Mouse (Mus musculus) neural tube, embryonic 14.5 days (tissue): ENCODE results near the gene Dbndd2. TPM values are rescaled to one million over a fixed set of nuclear protein-coding genes. Genes with fewer than 3 reads are reported as not detected.

Source experiments
- ATAC-seq: fragments of 200-750 bp; cut with Nextera tagmentation; 2 replicates; pipeline ENCODE4 v1.8.0; 2017; ENCODE audit warnings: low read depth, mild to moderate bottlenecking, moderate TSS enrichment, moderate library complexity
- H3K27ac ChIP-seq: fragments of 300-500 bp; sonication (generic); 2 replicates; pipeline ENCODE4 v1.5.1; 2014; ENCODE audit warnings: low read depth, mild to moderate bottlenecking, control low read depth, low read length, moderate library complexity, mixed read lengths
- H3K27me3 ChIP-seq: fragments of 300-500 bp; sonication (generic); 2 replicates; pipeline ENCODE4 v1.6.1; 2014; ENCODE audit warnings: low read length; ENCODE audit not compliant: control insufficient read depth, insufficient read depth
- H3K36me3 ChIP-seq: fragments of 300-500 bp; sonication (generic); 2 replicates; pipeline ENCODE4 v1.6.1; 2014; ENCODE audit warnings: low read length, mixed read lengths; ENCODE audit not compliant: control insufficient read depth, insufficient read depth
- H3K4me1 ChIP-seq: fragments of 300-500 bp; sonication (generic); 2 replicates; pipeline ENCODE4 v1.6.1; 2014; ENCODE audit warnings: low read length; ENCODE audit not compliant: control insufficient read depth, insufficient read depth
- H3K4me2 ChIP-seq: fragments of 300-500 bp; sonication (generic); 2 replicates; pipeline ENCODE4 v1.6.1; 2014; ENCODE audit warnings: mild to moderate bottlenecking, low read depth, low read length, control low read depth
- H3K4me3 ChIP-seq: fragments of 300-500 bp; sonication (generic); 2 replicates; pipeline ENCODE4 v1.5.1; 2014; ENCODE audit warnings: low read depth, low read length, control low read depth, mixed read lengths
- H3K9ac ChIP-seq: fragments of 300-500 bp; sonication (generic); replicated peaks from 2 replicates; pipeline ENCODE4 v1.6.1; 2014; ENCODE audit warnings: low read depth, mild to moderate bottlenecking, control low read depth, low read length, mixed read lengths
- H3K9me3 ChIP-seq: fragments of 300-500 bp; sonication (generic); 2 replicates; pipeline ENCODE4 v1.6.1; 2016; ENCODE audit warnings: low read length; ENCODE audit not compliant: control insufficient read depth
- WGBS: fragments of 180-500 bp; shearing (Covaris S2); extraction: QIAGEN DNeasy Blood & Tissue Kit; methylation state at CpG from one replicate; pipeline ENCODE4 v1.1.7; 2014; 5-methylcytosine and 5-hydroxymethylcytosine counted together
- polyA plus RNA-seq: library from polyadenylated mRNA; unstranded; fragments of >200 nt; fragmentation: Nextera tagmentation; extraction: Ambion mirVana; gene quantifications from 2 replicates; pipeline ENCODE4 v1.2.1, GENCODE M21; 2014

Gene Dbndd2
- polyA plus RNA-seq, 1 experiment from 2014 or later: 13.7 TPM

DNA sequence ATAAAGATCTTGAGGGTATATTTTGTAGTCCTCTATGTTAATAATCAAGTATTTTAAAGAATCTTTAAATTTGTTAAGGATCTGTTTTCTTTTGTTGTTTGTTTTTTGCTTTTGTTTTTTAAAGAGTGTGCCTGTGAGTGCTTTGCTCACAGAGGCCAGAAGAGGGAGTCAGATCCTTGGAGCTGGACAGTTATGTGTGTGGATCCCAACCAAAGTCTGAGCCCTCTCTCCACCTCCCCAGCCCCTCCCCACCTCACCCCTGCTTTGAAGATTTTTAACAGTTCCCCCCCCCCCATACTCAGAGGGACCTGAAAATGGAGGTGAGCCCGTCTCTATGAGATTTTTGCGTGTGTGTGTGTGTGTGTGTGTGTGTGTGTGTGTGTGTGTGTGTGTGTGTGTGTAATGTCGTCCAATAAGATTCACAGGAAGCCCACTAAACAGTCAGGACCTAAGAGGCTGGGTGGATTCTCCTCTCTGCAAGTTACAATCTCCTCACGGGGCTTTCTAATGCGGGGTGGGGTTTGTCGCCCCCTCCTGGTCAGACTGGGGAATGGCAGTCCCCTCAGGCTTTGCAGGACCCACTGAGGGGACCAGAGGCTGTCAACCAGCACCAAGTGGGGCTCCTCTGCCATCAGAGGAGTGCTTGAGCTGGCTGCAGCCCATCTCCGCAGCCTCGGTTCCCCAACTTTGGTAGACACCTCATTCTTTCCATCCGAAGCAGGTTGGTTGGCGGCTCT lies 31.7 kb downstream of the Dbndd2 start:
- Histone ChIP-seq H3K4me1 (no peaks in the 10 kb centered on the region), H3K9ac (no peak overlapping the region), H3K4me2 (no peak overlapping the region), H3K9me3 (no peaks in the 10 kb centered on the region), H3K27me3 (no peaks in the 10 kb centered on the region), H3K27ac (no peak overlapping the region), H3K4me3 (no peak overlapping the region), H3K36me3 (no peaks in the 10 kb centered on the region)
- WGBS: 43% methylated on average over 8 of the region's 10 CpGs
- no peak for ATAC-seq

DNA sequence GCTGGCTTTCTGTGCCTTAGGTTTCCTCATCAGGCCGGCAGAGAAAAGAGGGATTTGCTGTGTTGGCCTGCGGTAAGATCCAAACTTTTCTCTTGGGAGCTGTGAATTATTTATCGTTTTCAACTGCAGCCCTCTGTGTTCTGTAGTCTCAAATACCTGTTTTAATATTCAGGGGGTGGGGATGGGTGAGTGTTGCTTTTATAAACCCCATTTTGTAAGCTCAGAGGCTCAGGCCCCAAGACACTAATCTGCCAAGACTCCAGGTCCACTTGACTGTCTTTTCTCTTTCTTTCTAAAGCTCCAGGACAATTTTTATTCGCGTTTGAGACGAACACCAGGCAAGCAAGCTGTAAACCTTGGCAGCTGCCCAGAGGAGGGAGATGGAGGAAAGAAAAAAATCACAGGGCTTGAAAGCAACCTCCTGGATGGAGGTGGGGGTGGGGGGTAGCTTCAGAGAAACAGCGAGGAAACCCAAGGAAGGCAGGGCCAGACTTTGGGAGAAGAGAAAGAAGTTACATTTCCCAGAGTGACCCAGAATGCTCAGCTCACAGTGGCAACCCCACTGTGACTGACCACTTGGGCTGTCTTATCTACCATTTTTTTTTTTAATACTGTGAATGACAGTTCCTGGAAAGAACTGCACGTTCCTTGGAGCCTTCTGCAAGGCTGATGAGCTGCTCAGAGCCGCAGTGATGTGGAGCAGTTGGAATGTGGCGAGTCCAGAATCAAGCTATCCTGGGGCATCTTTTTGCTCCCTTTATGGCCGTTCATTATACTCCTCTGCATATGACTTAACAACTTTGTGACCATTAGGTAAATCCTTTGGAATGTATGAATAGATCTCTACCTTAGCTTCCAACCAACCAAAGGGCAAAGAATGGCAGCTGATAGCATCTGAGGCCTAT lies 32.6 kb downstream of the Dbndd2 start:
- Histone ChIP-seq H3K4me1 (no peaks in the 10 kb centered on the region), H3K36me3 (no peaks in the 10 kb centered on the region), H3K4me2 (no peak overlapping the region), H3K27me3 (no peaks in the 10 kb centered on the region), H3K9me3 (no peaks in the 10 kb centered on the region), H3K27ac (no peak overlapping the region), H3K4me3 (no peak overlapping the region), H3K9ac (no peak overlapping the region)
- WGBS: 58% methylated on average over 11 of the region's 11 CpGs
- ATAC-seq: no peak

DNA sequence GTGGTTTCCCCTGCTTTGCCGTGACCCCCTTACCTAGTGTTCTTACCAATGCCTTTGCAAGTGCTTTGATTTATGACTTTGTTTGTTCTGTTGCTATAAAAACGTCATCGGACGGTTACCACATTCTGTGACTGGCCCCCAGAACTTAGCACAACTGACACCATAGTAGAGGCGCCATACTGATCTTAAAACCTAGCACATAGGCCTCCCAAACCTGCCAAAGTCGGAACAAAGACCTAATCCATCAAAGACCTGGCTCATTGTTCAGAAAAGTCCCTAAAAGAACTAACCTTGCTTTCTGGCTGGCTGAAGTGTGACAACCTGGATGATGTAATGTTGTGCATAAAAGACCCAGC lies 33.2 kb downstream of the Dbndd2 start:
- Histone ChIP-seq H3K9me3 (no peaks in the 10 kb centered on the region), H3K27me3 (no peaks in the 10 kb centered on the region), H3K4me2 (no peak overlapping the region), H3K4me3 (no peak overlapping the region), H3K4me1 (no peaks in the 10 kb centered on the region), H3K27ac (no peak overlapping the region), H3K9ac (no peak overlapping the region), H3K36me3 (no peaks in the 10 kb centered on the region)
- ATAC-seq: no peak
- 48% methylated on average over 6 of the region's 6 CpGs for WGBS

DNA sequence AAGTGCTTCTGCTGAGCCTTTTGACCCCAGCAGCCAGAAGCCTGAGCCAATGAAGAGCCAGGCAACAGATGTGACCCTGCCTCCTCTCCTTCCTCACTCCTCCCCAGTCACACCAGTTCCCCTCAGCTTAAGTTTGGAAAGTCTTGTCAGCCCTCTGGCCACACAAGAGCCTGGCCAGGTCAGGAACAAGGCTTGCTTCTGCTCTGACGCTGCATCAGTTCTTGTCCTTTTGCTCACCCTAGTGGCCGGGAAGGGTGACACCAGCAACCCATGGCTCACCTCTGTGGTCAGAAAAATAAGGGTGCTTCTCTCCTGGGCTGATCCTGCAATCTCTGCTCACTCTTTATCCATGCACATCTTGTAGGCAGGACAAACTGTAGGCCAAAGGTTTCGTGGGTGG lies 34.9 kb downstream of the Dbndd2 start:
- no peak overlapping the region for H3K4me3 ChIP-seq
- no peak for ATAC-seq

DNA sequence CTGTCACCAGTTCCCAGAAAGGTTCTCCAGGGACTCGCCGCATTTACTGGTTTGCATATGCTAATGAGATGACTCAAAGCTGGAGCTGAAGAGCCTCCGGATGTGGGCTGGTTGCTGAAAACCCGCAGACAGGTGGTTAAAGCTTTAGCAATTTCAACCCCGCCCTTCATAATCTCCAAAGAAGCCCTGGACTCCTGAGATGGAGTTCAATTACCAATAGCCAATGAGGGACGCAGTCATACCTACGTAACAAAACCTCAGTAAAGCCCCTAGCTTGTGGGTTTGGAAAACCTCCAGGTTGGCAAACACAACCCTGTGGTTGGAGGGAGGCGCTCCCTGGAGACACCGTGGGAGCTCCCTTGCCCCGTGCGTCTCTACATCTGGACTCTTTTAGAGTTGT lies 35.9 kb downstream of the Dbndd2 start:
- H3K9me3 ChIP-seq: no peaks in the 10 kb centered on the region
- 18% methylated on average over 11 of the region's 11 CpGs for WGBS
- no peak for ATAC-seq
- H3K4me2 ChIP-seq: no peak overlapping the region
- no peaks in the 10 kb centered on the region for H3K4me1 ChIP-seq
- no peak overlapping the region for H3K9ac ChIP-seq
- H3K36me3 ChIP-seq: no peaks in the 10 kb centered on the region
- H3K27ac ChIP-seq: no peak overlapping the region
- no peak overlapping the region for H3K4me3 ChIP-seq
- H3K27me3 ChIP-seq: no peaks in the 10 kb centered on the region

More for the DNA sequence above, 34.9 kb downstream of the Dbndd2 start:
- H3K27me3 ChIP-seq: no peaks in the 10 kb centered on the region
- H3K27ac ChIP-seq: no peak overlapping the region
- H3K9ac ChIP-seq: no peak overlapping the region
- H3K4me1 ChIP-seq: no peaks in the 10 kb centered on the region
- no peaks in the 10 kb centered on the region for H3K9me3 ChIP-seq
- no peaks in the 10 kb centered on the region for H3K36me3 ChIP-seq
- H3K4me2 ChIP-seq: no peak overlapping the region
- 11% methylated on average over 3 of the region's 3 CpGs for WGBS

DNA sequence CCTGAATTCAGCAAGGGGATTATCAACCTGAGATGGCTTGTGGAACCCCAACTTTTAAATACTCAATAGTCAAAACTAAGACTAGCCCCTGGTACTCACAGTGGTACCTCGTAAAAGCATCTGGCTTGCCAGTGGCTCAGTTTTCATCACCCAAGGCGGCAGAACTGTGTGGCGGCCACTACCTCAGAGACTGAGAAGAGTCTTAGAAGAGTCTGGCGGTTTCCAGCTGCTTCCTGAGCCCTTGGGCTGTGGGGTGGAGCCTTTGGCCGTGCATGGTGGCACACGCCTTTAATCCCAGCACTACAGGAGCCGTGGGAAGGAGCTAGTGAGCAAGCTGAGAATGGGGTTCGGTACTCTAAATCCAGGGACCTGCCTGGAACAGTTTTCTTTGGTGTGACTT lies 36.4 kb downstream of the Dbndd2 start:
- ATAC-seq: no peak
- H3K27me3 ChIP-seq: no peaks in the 10 kb centered on the region
- no peaks in the 10 kb centered on the region for H3K9me3 ChIP-seq
- WGBS: 35% methylated on average over 8 of the region's 8 CpGs
- no peaks in the 10 kb centered on the region for H3K36me3 ChIP-seq
- H3K4me2 ChIP-seq: no peak overlapping the region
- H3K4me1 ChIP-seq: no peaks in the 10 kb centered on the region
- no peak overlapping the region for H3K4me3 ChIP-seq
- no peak overlapping the region for H3K27ac ChIP-seq
- no peak overlapping the region for H3K9ac ChIP-seq

DNA sequence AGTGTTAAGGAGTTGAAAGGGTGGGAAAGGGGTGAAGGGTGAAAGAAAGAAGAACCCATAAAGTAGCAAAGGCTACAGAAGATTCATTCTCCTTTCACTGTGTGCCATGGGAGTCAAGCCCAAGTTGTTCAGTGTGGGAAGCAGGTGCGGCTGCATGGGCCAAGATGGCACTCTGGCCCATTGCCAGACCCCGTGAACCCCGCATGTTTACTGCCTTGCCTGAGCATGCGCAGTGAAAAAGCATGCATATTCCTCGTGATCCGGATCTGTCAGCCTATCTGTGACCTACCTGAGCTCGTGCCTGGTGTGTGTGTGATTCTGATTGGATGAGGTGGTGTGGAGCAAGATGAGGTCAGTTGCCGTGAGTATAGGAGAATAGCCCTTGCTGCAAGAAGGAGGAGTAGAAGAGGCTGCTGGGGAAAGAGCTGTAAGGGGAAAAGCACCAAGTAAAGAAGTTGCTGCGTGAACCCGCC lies 37.4 kb downstream of the Dbndd2 start:
- Histone ChIP-seq H3K4me3 (no peak overlapping the region), H3K27me3 (no peaks in the 10 kb centered on the region), H3K36me3 (no peaks in the 10 kb centered on the region), H3K27ac (no peak overlapping the region), H3K4me2 (no peak overlapping the region), H3K9me3 (no peaks in the 10 kb centered on the region), H3K9ac (no peak overlapping the region), H3K4me1 (no peaks in the 10 kb centered on the region)
- WGBS: 79% methylated on average over 10 of the region's 10 CpGs
- ATAC-seq: no peak

DNA sequence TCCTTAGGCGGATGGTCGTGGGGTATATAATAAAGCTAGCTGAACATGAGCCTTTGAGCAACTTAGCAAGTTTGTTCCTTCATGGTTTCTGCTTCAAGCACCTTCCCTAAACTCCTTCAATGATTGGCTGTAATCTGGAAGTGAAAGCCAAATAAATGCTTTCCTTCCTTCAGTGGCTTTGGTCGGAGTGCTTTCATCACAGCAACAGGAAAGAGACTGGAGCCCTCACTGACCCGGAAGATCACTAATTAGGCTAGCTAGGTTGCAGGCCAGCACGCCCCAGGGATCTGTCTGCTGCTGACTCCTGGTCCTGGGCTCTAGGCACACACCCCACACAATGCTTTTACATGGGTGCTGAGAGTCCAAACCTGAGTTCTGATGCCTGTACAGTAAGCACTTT lies 42.7 kb downstream of the Dbndd2 start:
- Histone ChIP-seq H3K9ac (no peak overlapping the region), H3K27ac (no peak overlapping the region), H3K36me3 (no peaks in the 10 kb centered on the region), H3K4me3 (no peak overlapping the region), H3K27me3 (no peaks in the 10 kb centered on the region), H3K9me3 (no peaks in the 10 kb centered on the region), H3K4me2 (no peak overlapping the region), H3K4me1 (no peaks in the 10 kb centered on the region)
- WGBS: 78% methylated on average over 5 of the region's 5 CpGs
- ATAC-seq: no peak

DNA sequence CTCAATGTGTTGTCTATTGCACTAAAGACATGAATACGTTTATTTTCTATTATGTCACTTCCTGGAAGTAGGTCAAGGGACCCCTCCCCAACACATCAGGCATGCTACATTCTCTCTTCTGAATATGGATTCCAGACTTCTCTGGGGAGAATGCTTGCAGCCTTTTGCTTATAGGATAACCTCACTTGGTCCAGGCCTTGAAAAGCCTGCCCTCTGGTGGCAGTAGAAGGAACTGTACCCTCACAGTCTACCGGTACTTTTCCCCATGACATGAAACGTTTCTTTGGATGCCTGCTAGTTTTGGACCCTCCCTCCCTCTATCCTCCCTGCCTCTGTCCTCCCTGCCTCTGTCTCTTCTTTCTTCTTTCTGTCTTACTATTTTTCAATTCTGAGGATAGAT lies 45.3 kb downstream of the Dbndd2 start:
- Histone ChIP-seq H3K27ac (no peak overlapping the region), H3K36me3 (no peaks in the 10 kb centered on the region), H3K4me1 (no peaks in the 10 kb centered on the region), H3K9ac (no peak overlapping the region), H3K9me3 (no peaks in the 10 kb centered on the region), H3K4me3 (no peak overlapping the region), H3K27me3 (no peaks in the 10 kb centered on the region), H3K4me2 (no peak overlapping the region)
- no peak for ATAC-seq
- 6% methylated on average over 3 of the region's 3 CpGs for WGBS
